Mouse (Mus musculus) pancreas, adult 10 weeks (tissue): ENCODE results near the gene Gm4498. TPM values are rescaled to one million over a fixed set of nuclear protein-coding genes. Genes with fewer than 3 reads are reported as not detected.

Experiments used
- polyA plus RNA-seq: library from polyadenylated mRNA; stranded (reverse); fragments of 350-450 nt; fragmentation: Illumina TruSeq; extraction: RNeasy Lipid Tissue Mini Kit (QIAGEN cat#74804); gene quantifications from one replicate; pipeline ENCODE4 v1.2.3, GENCODE M21; 2015; ENCODE audit warnings: low read depth, low replicate concordance; ENCODE audit not compliant: insufficient read depth

The Gm4498 gene
- not detected for polyA plus RNA-seq

GRCm38 (mm10) chr7:20233728-20234127 lies at the start of gene Gm4498:
Gene Gm4498 (minus strand): TSS chr7:20233828.

GRCm38 (mm10) chr7:20262734-20263133 lies 29.1 kb upstream of the Gm4498 start, which contains the start of gene Gm5890:
Gene Gm5890 (minus strand): TSS chr7:20262834.

GRCm38 (mm10) chr7:20205507-20205906 lies 28.1 kb downstream of the Gm4498 start, which contains the start of gene Gm6164:
Gene Gm6164 (minus strand): TSS chr7:20205607.

DNA sequence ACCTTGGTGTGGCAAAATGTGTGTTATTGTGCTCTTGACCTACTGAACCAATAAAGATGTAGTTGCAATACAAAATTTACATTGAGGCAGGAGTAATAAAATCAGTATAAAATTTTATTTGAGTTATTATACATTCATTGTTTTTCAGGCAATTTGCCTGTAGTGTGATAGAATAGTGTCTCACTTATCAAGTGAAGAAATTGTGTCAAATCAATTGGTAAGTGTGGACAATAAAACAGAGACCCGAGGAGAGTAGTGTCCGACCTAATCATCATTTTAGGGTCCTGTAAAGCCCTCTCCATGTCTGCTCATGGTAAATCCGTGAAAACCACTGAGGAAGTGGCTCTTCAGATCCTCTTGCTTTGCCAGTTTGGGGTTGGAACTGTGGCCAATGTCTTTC lies 40.2 kb downstream of the Gm4498 start, which contains the start of gene Vmn1r95:
Gene Vmn1r95 (plus strand): TSS at position 301 of the 400 bp plus-strand sequence.

Other genes starting within 250 kb of the Gm4498 start
- 0.39 TPM for gene Nlrp9b, start 242.4 kb downstream of the Gm4498 start, polyA plus RNA-seq
- not detected for gene Vmn1r91, start 134.1 kb downstream of the Gm4498 start, polyA plus RNA-seq
- not detected for gene Gm16442, start 111.2 kb downstream of the Gm4498 start, polyA plus RNA-seq
- gene Vmn1r93, start 94.7 kb downstream of the Gm4498 start, polyA plus RNA-seq: not detected
- not detected for gene Vmn1r94, start 65.5 kb downstream of the Gm4498 start, polyA plus RNA-seq
- not detected for gene Vmn1r95, start 40.1 kb downstream of the Gm4498 start, polyA plus RNA-seq
- gene Gm6164, start 28.2 kb downstream of the Gm4498 start, polyA plus RNA-seq: not detected
- gene Gm5890, start 29.0 kb upstream of the Gm4498 start, polyA plus RNA-seq: not detected
- gene Gm4133, start 100.2 kb upstream of the Gm4498 start, polyA plus RNA-seq: not detected
- gene Gm5728, start 141.6 kb upstream of the Gm4498 start, polyA plus RNA-seq: not detected
- gene Vmn1r100, start 184.1 kb upstream of the Gm4498 start, polyA plus RNA-seq: not detected
- gene Vmn1r101, start 208.8 kb upstream of the Gm4498 start, polyA plus RNA-seq: not detected
- gene Gm10670, start 241.1 kb upstream of the Gm4498 start, polyA plus RNA-seq: not detected